10 mouse cellular contexts compared by ENCODE assay signal in the genomic region with DNA sequence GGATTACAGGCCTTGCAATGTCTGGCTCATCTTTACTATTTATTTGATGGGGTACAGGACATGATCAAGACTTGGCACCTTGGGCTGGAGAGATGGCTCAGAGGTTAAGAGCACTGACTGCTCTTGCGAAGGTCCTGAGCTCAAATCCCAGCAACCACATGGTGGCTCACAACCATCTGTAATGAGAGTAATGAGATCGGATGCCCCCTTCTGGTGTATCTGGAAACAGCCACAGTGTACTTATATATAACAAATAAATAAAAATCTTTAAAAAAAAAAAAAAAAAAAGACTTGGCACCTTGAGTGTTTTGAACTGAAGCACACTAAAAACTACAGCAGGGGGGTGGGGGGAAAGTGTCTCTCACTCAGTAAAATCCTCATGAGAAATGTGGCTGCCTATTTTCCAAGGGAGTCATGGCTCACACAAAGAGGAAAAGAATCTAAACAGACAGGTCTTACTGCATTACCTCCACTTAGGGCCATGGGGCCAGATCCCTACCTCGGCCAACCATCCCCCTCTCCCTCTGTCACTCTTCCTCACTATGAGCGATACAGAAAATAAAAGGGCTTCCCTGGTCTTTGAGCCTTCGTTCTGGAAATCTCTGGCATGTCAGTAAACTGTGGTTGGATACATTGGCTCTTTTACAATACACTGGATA. TPM values are rescaled to one million over a fixed set of nuclear protein-coding genes. Genes with fewer than 3 reads are reported as not detected.
A peak's percentile ranks its signal among the peaks of the same experiment; 100 is the strongest.
DNase-seq lines count a peak whose midpoint lies in the region; ATAC-seq and TF ChIP-seq lines count a peak whose summit lies in the region.
"Had no signal": no experiment of that assay in that cellular context is flagged by ENCODE, and none has a peak within 500 bp of the region (broad histone marks: within the 10 kb centered on the region; RNA-seq: fewer than 3 reads in every experiment).

No protein-coding gene starts in this region.

- TF ChIP-seq RAD21 in MEL (IDR thresholded peaks at IDR 0.05; ENCODE audit: low read depth, low read length): no peak; the same call in 1 of the 2 replicates

- H3K27me3 ChIP-seq in heart, embryonic 14.5 days (ENCODE audit: control insufficient read depth, insufficient read depth, low read length): no peaks in the 10 kb centered on the region
- H3K27me3 ChIP-seq in MEL (ENCODE audit: control insufficient read depth in 1 of 2, insufficient read depth in 2 of 2, low read length in 2 of 2): no peaks in the 10 kb centered on the region
- no peaks in the 10 kb centered on the region for H3K27me3 ChIP-seq in intestine, postnatal 0 days (replicated peaks; ENCODE audit: control insufficient read depth, insufficient read depth, low read length)

- intact Hi-C loops in heart, postnatal 36 days (cut with DNase I): no loop called here

- no peaks in the 10 kb centered on the region for H3K9me3 ChIP-seq in heart, embryonic 14.5 days (ENCODE audit: control insufficient read depth, low read length)
- H3K9me3 ChIP-seq in MEL (replicated peaks; ENCODE audit: insufficient read depth, low read length): no peaks in the 10 kb centered on the region
- no peaks in the 10 kb centered on the region for H3K9me3 ChIP-seq in intestine, postnatal 0 days (ENCODE audit: control insufficient read depth)
- H3K9me3 ChIP-seq: neural tube, embryonic 13.5 days had no signal

- H3K4me2 ChIP-seq in heart, embryonic 14.5 days (ENCODE audit: low read length): peak overlapping the region; percentile 39
- peak overlapping the region; percentile 40; the same call in 1 of the 2 replicates for H3K4me2 ChIP-seq in intestine, postnatal 0 days (replicated peaks; ENCODE audit: low read depth)
- H3K4me2 ChIP-seq: neural tube, embryonic 13.5 days had no signal

- H3K4me3 ChIP-seq in heart, embryonic 14.5 days (ENCODE audit: control insufficient read depth in 1 of 2, insufficient read depth in 1 of 2, low read depth in 1 of 2, low read length in 2 of 2): no peak overlapping the region
- peak overlapping the region; percentile 39 to 49 for H3K4me3 ChIP-seq in MEL (ENCODE audit: control insufficient read depth in 1 of 2, insufficient read depth in 1 of 2, low read depth in 2 of 2, low read length in 2 of 2)
- no peak overlapping the region for H3K4me3 ChIP-seq in intestine, postnatal 0 days (ENCODE audit: low read depth, low read length)
- H3K4me3 ChIP-seq: neural tube, embryonic 13.5 days had no signal

- H3K79me2 ChIP-seq in MEL (ENCODE audit: control insufficient read depth, insufficient read depth, low read length, poor library complexity): no peaks in the 10 kb centered on the region

- DNase-seq in heart, postnatal 36 days: no peak
- DNase-seq in 3T3-L1 (ENCODE audit: low read depth, low spot score) (peak; percentile 66), MEL (ENCODE audit: low read depth, low spot score) (peak; percentile 68)
- DNase-seq in cerebellum, postnatal 4 days (ENCODE audit: low spot score in 2 of 2): no peak
- DNase-seq in thymus, postnatal 0 days (ENCODE audit: low spot score): no peak
- DNase-seq in ovary, postnatal 36 days (ENCODE audit: low spot score): no peak

- no peak for TF ChIP-seq POLR2A in MEL (IDR thresholded peaks at IDR 0.05; ENCODE audit: control insufficient read depth in 1 of 2, insufficient read depth in 1 of 2, low read depth in 1 of 2, low read length in 2 of 2, poor library complexity in 1 of 2)

- H3K4me1 ChIP-seq in heart, embryonic 14.5 days (ENCODE audit: control insufficient read depth in 2 of 2, insufficient read depth in 2 of 2, low read length in 2 of 2): peaks cover 10 to 15% of the 10 kb centered on the region in 2 experiments
- peaks cover 22 to 35% of the 10 kb centered on the region in 2 experiments for H3K4me1 ChIP-seq in MEL (ENCODE audit: control insufficient read depth in 1 of 2, insufficient read depth in 2 of 2, low read length in 2 of 2)
- no peaks in the 10 kb centered on the region for H3K4me1 ChIP-seq in intestine, postnatal 0 days (replicated peaks; ENCODE audit: control insufficient read depth, insufficient read depth, low read length)

- H3K27ac ChIP-seq in heart, embryonic 14.5 days (replicated peaks in 1 of 2; ENCODE audit: control insufficient read depth in 1 of 2, insufficient read depth in 1 of 2, low read depth in 2 of 2, low read length in 2 of 2): peak overlapping the region; percentile 32 to 61; a peak in 2 of 4 replicates
- peak overlapping the region; percentile 64 for H3K27ac ChIP-seq in MEL (ENCODE audit: control insufficient read depth, low read depth, low read length)
- H3K27ac ChIP-seq in intestine, postnatal 0 days (ENCODE audit: low read depth, low read length): no peak overlapping the region
- H3K27ac ChIP-seq: macrophage; neural tube, embryonic 13.5 days had no signal

- TF ChIP-seq CTCF in MEL (IDR thresholded peaks at IDR 0.05 in 2 of 3, conservative IDR thresholded peaks at IDR 0.05 in 1 of 3; ENCODE audit: control insufficient read depth in 1 of 3, insufficient read depth in 1 of 3, low read depth in 2 of 3, low read length in 3 of 3, poor library complexity in 1 of 3, severe bottlenecking in 1 of 3): peak in 2 of 3 experiments; percentile 20 to 49; a peak in 3 of 6 replicates
- TF ChIP-seq CTCF in intestine, postnatal 0 days (IDR thresholded peaks at IDR 0.05; ENCODE audit: low read depth): peak; percentile 46

- ATAC-seq in heart, embryonic 14.5 days (ENCODE audit: insufficient number of reproducible peaks, insufficient read depth, low FRiP score, low read depth): no peak
- no peak for ATAC-seq in intestine, postnatal 0 days

- H3K36me3 ChIP-seq in heart, embryonic 14.5 days (ENCODE audit: control insufficient read depth, insufficient read depth, low read length): no peaks in the 10 kb centered on the region
- H3K36me3 ChIP-seq in MEL (ENCODE audit: control insufficient read depth in 1 of 2, insufficient read depth in 2 of 2, low read length in 2 of 2): peaks cover 0 to 23% of the 10 kb centered on the region in 2 experiments; a peak in 2 of 4 replicates
- no peaks in the 10 kb centered on the region for H3K36me3 ChIP-seq in intestine, postnatal 0 days (ENCODE audit: control insufficient read depth, insufficient read depth)
- H3K36me3 ChIP-seq: neural tube, embryonic 13.5 days had no signal

- WGBS in heart, embryonic 14.5 days: 18% methylated on average over 5 of the region's 5 CpGs
- 26% methylated on average over 5 of the region's 5 CpGs for WGBS in intestine, postnatal 0 days

- no peak; a peak in 1 of 4 replicates for TF ChIP-seq EP300 in MEL (IDR thresholded peaks at IDR 0.05; ENCODE audit: low read depth in 1 of 2, low read length in 2 of 2)

- H3K9ac ChIP-seq in heart, embryonic 14.5 days (ENCODE audit: low read length): no peak overlapping the region
- H3K9ac ChIP-seq in MEL (ENCODE audit: control insufficient read depth, low read depth, low read length, poor library complexity, severe bottlenecking): peak overlapping the region; percentile 63
- no peak overlapping the region for H3K9ac ChIP-seq in intestine, postnatal 0 days (ENCODE audit: low read depth, low read length)
- H3K9ac ChIP-seq: neural tube, embryonic 13.5 days had no signal

TF ChIP-seq in MEL, 35 proteins besides CTCF, POLR2A, EP300 and RAD21:
- TF ChIP-seq MXI1 (IDR thresholded peaks at IDR 0.05; ENCODE audit: low read depth, low read length): no peak
- TF ChIP-seq ZNF384 (IDR thresholded peaks at IDR 0.05; ENCODE audit: low read depth, low read length): peak; percentile 80
- no peak for TF ChIP-seq ZMIZ1 (IDR thresholded peaks at IDR 0.05; ENCODE audit: low read depth, low read length)
- no peak for TF ChIP-seq SIN3A (IDR thresholded peaks at IDR 0.05; ENCODE audit: low read length)
- TF ChIP-seq SMC3 (IDR thresholded peaks at IDR 0.05; ENCODE audit: low read depth, low read length): peak; percentile 27; the same call in 1 of the 2 replicates
TF ChIP-seq in MEL: peak in this region for 2.

RNA-seq across cellular contexts. Expression of a gene that starts 41.3 kb away (rescaled TPM):
- 49.4 and 49.5 TPM in 2 replicates for polyA plus RNA-seq in heart, embryonic 14.5 days (2014; fragmentation: Nextera tagmentation; extraction: Ambion mirVana)
- total RNA-seq in heart, postnatal 36 days (2021): 100 to 1,000 TPM; 334 to 351 TPM
- 4.0 and 4.5 TPM in 2 replicates for total RNA-seq in MEL (2012; rRNA removed)
- 1 to 10 TPM in 1 of 2 experiments, not detected in 1; 2.7 TPM for polyA plus RNA-seq in MEL (2012; ENCODE audit: insufficient read depth in 1 of 2, insufficient read length in 2 of 2, low read depth in 1 of 2, low replicate concordance in 2 of 2, missing spikeins in 1 of 2)
- 9.0 and 12.4 TPM in 2 replicates for polyA plus RNA-seq in intestine, postnatal 0 days (2015; fragmentation: Nextera tagmentation; extraction: Ambion mirVana)
- polyA plus RNA-seq in thymus, postnatal 0 days (2015; fragmentation: Nextera tagmentation; extraction: Ambion mirVana): 1.3 TPM in 2 replicates

Comparison
In these comparisons a context has a peak if more than half of its experiments do, and no peak if none do; other contexts are left out.
1. H3K4me3 ChIP-seq: peak in MEL (2 of 2); none in heart, embryonic 14.5 days (0 of 2) and intestine, postnatal 0 days (single experiment).
2. DNase-seq: peak in 3T3-L1 (single experiment) and MEL (single experiment); none in heart, postnatal 36 days (0 of 2), cerebellum, postnatal 4 days (0 of 2), thymus, postnatal 0 days (single experiment) and ovary, postnatal 36 days (single experiment).